Mouse (Mus musculus) ES-E14 (cell line): ENCODE results near the gene Mvp.

Experiments used
- MAFK ChIP-seq: IDR thresholded peaks from 2 replicates; pipeline ENCODE4 v1.6.1; 2014; ENCODE audit warnings: mild to moderate bottlenecking, low read depth, low read length, inconsistent platforms; ENCODE audit not compliant: insufficient read depth
- ZNF384 ChIP-seq: IDR thresholded peaks from 2 replicates; pipeline ENCODE4 v1.6.1; 2012; ENCODE audit warnings: low read depth, low read length, inconsistent platforms

DNA sequence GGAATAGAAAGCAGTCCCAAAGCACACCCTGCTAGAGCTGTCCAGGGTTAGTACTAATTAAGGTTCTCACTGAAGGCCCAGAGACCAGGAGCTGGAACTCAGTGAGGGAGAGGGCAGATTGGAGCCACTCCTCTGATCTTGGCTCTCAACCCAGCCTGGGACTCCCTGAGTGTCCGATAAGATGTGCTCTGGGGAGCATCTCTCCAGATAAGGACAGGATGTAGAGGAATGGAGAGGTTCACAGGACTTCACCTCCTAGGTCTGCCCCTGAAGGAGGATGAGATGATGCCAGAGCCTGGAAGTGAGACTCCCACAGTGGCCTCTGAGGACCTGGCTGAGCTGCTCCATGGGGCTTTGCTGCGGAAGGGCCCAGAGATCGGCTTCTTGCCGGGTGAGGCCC is 62.7 kb downstream of the Mvp start:
- TF ChIP-seq ZNF384, result no peak
- no peak for TF ChIP-seq MAFK
